ENCODE assay signal across 18 mouse cellular contexts in genomic region chr13:55339259-55339658, GRCm38 (mm10). TPM values are rescaled to one million over a fixed set of nuclear protein-coding genes. Genes with fewer than 3 reads are reported as not detected.
A peak's percentile ranks its signal among the peaks of the same experiment; 100 is the strongest.
DNase-seq lines count a peak whose midpoint lies in the region; ATAC-seq and TF ChIP-seq lines count a peak whose summit lies in the region.
"Had no signal": no experiment of that assay in that cellular context is flagged by ENCODE, and none has a peak within 500 bp of the region (broad histone marks: within the 10 kb centered on the region; RNA-seq: fewer than 3 reads in every experiment).

No protein-coding gene starts in this region.

- H3K4me3 ChIP-seq in layer of hippocampus, adult 2 months, result no peak overlapping the region
- no peak overlapping the region for H3K4me3 ChIP-seq in stomach, embryonic 15.5 days (replicated peaks)
- H3K4me3 ChIP-seq in forebrain, embryonic 16.5 days (replicated peaks; ENCODE audit: low read length), result no peak overlapping the region
- H3K4me3 ChIP-seq: embryonic facial prominence, embryonic 12.5 days; forebrain, embryonic 15.5 days; hindbrain, embryonic 10.5 days; left cerebral cortex, adult 2 months; limb, embryonic 15.5 days; midbrain, embryonic 12.5 days; neural tube, embryonic 13.5 days had no signal

- 0 out of 2 replicates have a peak, but pooled peaks cover 2% of the 10 kb centered on the region for H3K4me1 ChIP-seq in stomach, embryonic 15.5 days
- H3K4me1 ChIP-seq in forebrain, embryonic 16.5 days (replicated peaks; ENCODE audit: control insufficient read depth, insufficient read depth, low read length), result no peaks in the 10 kb centered on the region
- H3K4me1 ChIP-seq: embryonic facial prominence, embryonic 12.5 days; forebrain, embryonic 15.5 days; midbrain, embryonic 12.5 days; neural tube, embryonic 13.5 days had no signal

- TF ChIP-seq CTCF in layer of hippocampus, adult 2 months (conservative IDR thresholded peaks at IDR 0.05), result no peak

- DNase-seq in layer of hippocampus, adult 2 months (ENCODE audit: low spot score in 2 of 2), result no peak
- DNase-seq in layer of hippocampus, adult 11-12 months (ENCODE audit: low spot score), result no peak
- peak; percentile 26 for DNase-seq in NIH3T3 (ENCODE audit: low read depth)
- DNase-seq in liver, result peak; percentile 47
- DNase-seq in cerebellum, adult 11-12 months, result no peak
- no peak for DNase-seq in right cerebral cortex, postnatal 25 days
- DNase-seq: adrenal gland, postnatal 25 days; cerebellum, adult 2 months; kidney, postnatal 10 days had no signal

- WGBS in stomach, embryonic 15.5 days, result 28% methylated on average over 2 of the region's 2 CpGs
- 50% methylated on average over 2 of the region's 2 CpGs for WGBS in forebrain, embryonic 16.5 days

- H3K36me3 ChIP-seq in stomach, embryonic 15.5 days, result peaks cover 8% of the 10 kb centered on the region; the same call in 1 of the 2 replicates
- H3K36me3 ChIP-seq in forebrain, embryonic 16.5 days (ENCODE audit: control insufficient read depth, insufficient read depth), result no peaks in the 10 kb centered on the region

- no peak overlapping the region for H3K9ac ChIP-seq in stomach, embryonic 15.5 days
- H3K9ac ChIP-seq in forebrain, embryonic 16.5 days (replicated peaks; ENCODE audit: low read depth, low read length), result no peak overlapping the region
- H3K9ac ChIP-seq: embryonic facial prominence, embryonic 12.5 days; forebrain, embryonic 15.5 days; limb, embryonic 15.5 days; midbrain, embryonic 12.5 days; neural tube, embryonic 13.5 days had no signal

- no peaks in the 10 kb centered on the region for H3K9me3 ChIP-seq in stomach, embryonic 15.5 days
- H3K9me3 ChIP-seq in forebrain, embryonic 16.5 days (ENCODE audit: control insufficient read depth, low read length), result no peaks in the 10 kb centered on the region
- H3K9me3 ChIP-seq: embryonic facial prominence, embryonic 12.5 days; forebrain, embryonic 15.5 days; hindbrain, embryonic 10.5 days; limb, embryonic 15.5 days; midbrain, embryonic 12.5 days; neural tube, embryonic 13.5 days had no signal

- ATAC-seq in stomach, embryonic 15.5 days (ENCODE audit: insufficient read depth, low FRiP score, low read depth), result peak; percentile 77
- no peak for ATAC-seq in forebrain, embryonic 16.5 days
- ATAC-seq: forebrain, embryonic 15.5 days had no signal

- no peaks in the 10 kb centered on the region for H3K27me3 ChIP-seq in stomach, embryonic 15.5 days (replicated peaks)
- no peaks in the 10 kb centered on the region for H3K27me3 ChIP-seq in forebrain, embryonic 16.5 days (replicated peaks; ENCODE audit: control insufficient read depth, insufficient read depth, low read length)
- H3K27me3 ChIP-seq: embryonic facial prominence, embryonic 12.5 days; forebrain, embryonic 15.5 days; limb, embryonic 15.5 days; midbrain, embryonic 12.5 days; neural tube, embryonic 13.5 days had no signal

- no peak overlapping the region for H3K4me2 ChIP-seq in stomach, embryonic 15.5 days
- no peak overlapping the region for H3K4me2 ChIP-seq in forebrain, embryonic 16.5 days (ENCODE audit: low read length)
- H3K4me2 ChIP-seq: embryonic facial prominence, embryonic 12.5 days; forebrain, embryonic 15.5 days; limb, embryonic 15.5 days; midbrain, embryonic 12.5 days; neural tube, embryonic 13.5 days had no signal

- H3K27ac ChIP-seq in layer of hippocampus, adult 2 months, result 0 out of 2 replicates have a peak overlapping the region, but pooled peaks have one; percentile 23
- H3K27ac ChIP-seq in stomach, embryonic 15.5 days, result no peak overlapping the region; the same call in 1 of the 2 replicates
- no peak overlapping the region for H3K27ac ChIP-seq in forebrain, embryonic 16.5 days (ENCODE audit: low read length)
- H3K27ac ChIP-seq: embryonic facial prominence, embryonic 12.5 days; forebrain, embryonic 15.5 days; hindbrain, embryonic 10.5 days; left cerebral cortex, adult 2 months; limb, embryonic 15.5 days; midbrain, embryonic 12.5 days; neural tube, embryonic 13.5 days had no signal

RNA-seq across cellular contexts. Expression of gene Mxd3, which starts 9.6 kb away (rescaled TPM):
- 1 to 10 TPM; 1.2 to 1.8 TPM for total RNA-seq in layer of hippocampus, adult 2 months (2021)
- polyA plus RNA-seq in stomach, embryonic 15.5 days (2015; fragmentation: Nextera tagmentation; extraction: Ambion mirVana), result 29.2 and 32.1 TPM in 2 replicates
- 22.1 and 23.9 TPM in 2 replicates for polyA plus RNA-seq in forebrain, embryonic 16.5 days (2015; fragmentation: Nextera tagmentation; extraction: Ambion mirVana)

RNA-seq across cellular contexts. Expression of gene Rab24, which starts 17.5 kb away (rescaled TPM):
- 10 to 100 TPM; 82.8 to 84.2 TPM for total RNA-seq in layer of hippocampus, adult 2 months (2021)
- 89.8 and 93.2 TPM in 2 replicates for polyA plus RNA-seq in stomach, embryonic 15.5 days (2015; fragmentation: Nextera tagmentation; extraction: Ambion mirVana)
- polyA plus RNA-seq in forebrain, embryonic 16.5 days (2015; fragmentation: Nextera tagmentation; extraction: Ambion mirVana), result 104 and 109 TPM in 2 replicates

RNA-seq across cellular contexts. Expression of gene Prelid1, which starts 19.0 kb away (rescaled TPM):
- 100 to 1,000 TPM; 142 to 153 TPM for total RNA-seq in layer of hippocampus, adult 2 months (2021)
- polyA plus RNA-seq in stomach, embryonic 15.5 days (2015; fragmentation: Nextera tagmentation; extraction: Ambion mirVana), result 447 and 473 TPM in 2 replicates
- 288 and 303 TPM in 2 replicates for polyA plus RNA-seq in forebrain, embryonic 16.5 days (2015; fragmentation: Nextera tagmentation; extraction: Ambion mirVana)

RNA-seq across cellular contexts. Expression of gene Lman2, which starts 23.3 kb away (rescaled TPM):
- 10 to 100 TPM; 66.2 to 66.8 TPM for total RNA-seq in layer of hippocampus, adult 2 months (2021)
- 114 and 127 TPM in 2 replicates for polyA plus RNA-seq in stomach, embryonic 15.5 days (2015; fragmentation: Nextera tagmentation; extraction: Ambion mirVana)
- 56.3 and 59.7 TPM in 2 replicates for polyA plus RNA-seq in forebrain, embryonic 16.5 days (2015; fragmentation: Nextera tagmentation; extraction: Ambion mirVana)

RNA-seq across cellular contexts. Expression of gene Rgs14, which starts 30.3 kb away (rescaled TPM):
- 100 to 1,000 TPM; 113 to 119 TPM for total RNA-seq in layer of hippocampus, adult 2 months (2021)
- polyA plus RNA-seq in stomach, embryonic 15.5 days (2015; fragmentation: Nextera tagmentation; extraction: Ambion mirVana), result 1.3 and 1.5 TPM in 2 replicates
- 0.71 and 1.4 TPM in 2 replicates for polyA plus RNA-seq in forebrain, embryonic 16.5 days (2015; fragmentation: Nextera tagmentation; extraction: Ambion mirVana)

Comparison
In these comparisons a context has a peak if more than half of its experiments do, and no peak if none do; other contexts are left out.
1. DNase-seq: peak in NIH3T3 (single experiment) and liver (single experiment); none in layer of hippocampus, adult 2 months (0 of 2), layer of hippocampus, adult 11-12 months (single experiment), cerebellum, adult 11-12 months (single experiment) and right cerebral cortex, postnatal 25 days (single experiment).